Mouse (Mus musculus): ENCODE measurements around the gene Fkbp8.
A peak's percentile ranks its signal among the peaks of the same experiment; 100 is the strongest.

Fkbp8 gene

DNA sequence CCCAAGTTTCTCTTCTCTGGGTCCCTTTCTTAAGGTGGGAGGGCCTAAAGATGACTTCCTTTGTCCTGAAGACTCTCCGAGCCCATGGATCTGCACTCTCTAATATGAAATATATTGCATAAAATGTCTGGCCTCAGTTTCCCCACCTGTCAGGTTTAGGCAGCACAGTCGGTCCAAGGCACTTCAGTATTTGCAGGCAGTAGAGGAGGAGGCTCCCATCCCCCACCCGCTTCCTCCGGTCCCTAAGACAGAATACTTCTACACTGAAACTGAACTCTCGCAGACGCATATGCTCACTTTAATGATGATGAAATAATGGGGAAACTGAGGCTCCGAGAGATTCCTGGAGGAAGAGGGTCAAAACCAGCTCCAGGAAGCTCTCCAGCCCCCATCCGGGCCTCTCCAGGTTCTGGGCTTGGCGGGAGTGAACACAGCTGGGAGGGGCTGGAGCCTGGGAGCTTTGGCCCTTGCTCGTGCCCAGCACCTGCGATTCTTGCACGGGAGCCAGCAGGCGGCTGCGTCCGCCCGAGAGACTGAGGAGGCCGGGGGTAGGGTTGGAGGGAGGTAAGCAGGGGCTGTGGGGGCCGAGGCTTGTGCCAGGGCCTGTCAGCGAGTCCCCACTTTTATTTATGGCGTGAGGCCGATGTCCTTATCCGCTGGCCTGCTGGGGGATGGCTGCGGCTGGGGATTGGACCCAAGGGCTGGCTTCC lies 25.5 kb upstream of the Fkbp8 start:
- peak; percentile 27 for DNase-seq (ENCODE audit: low read depth, low spot score)

GRCm38 (mm10) chr8:70502540-70502939 lies 25.0 kb upstream of the Fkbp8 start:
- DNase-seq (ENCODE audit: low read depth, low spot score) = peak; percentile 14

DNA sequence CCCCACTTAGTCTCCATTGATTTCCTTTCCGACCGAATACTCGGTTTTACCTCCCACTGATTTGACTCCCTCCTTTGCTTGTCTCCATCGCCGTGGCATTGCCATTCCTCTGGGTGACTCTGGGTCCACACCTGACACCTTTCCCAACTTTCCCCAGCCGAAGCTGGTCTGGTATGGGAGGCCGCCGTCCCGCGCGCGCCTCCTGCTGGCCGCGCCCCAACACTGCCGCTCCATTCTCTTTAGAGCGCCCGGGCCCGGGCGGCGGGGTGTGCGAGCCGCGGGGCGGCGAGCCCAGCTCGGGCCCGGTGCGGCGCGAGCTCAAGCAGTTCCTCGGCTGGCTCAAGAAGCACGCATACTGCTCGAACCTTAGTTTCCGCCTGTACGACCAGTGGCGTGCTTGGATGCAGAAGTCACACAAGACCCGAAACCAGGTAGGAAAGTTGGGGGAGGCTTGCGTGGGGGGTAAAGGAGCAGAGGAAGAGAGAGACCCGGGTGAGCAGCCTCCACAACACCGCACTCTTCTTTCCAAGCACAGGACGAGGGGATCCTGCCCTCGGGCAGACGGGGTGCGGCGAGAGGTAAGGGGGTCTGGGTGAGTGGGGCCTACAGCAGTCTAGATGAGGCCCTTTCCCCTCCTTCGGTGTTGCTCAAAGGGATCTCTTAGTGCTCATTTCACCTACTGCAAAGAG lies 24.3 kb upstream of the Fkbp8 start:
- peak; percentile 72 for DNase-seq (ENCODE audit: low read depth, low spot score)

DNA sequence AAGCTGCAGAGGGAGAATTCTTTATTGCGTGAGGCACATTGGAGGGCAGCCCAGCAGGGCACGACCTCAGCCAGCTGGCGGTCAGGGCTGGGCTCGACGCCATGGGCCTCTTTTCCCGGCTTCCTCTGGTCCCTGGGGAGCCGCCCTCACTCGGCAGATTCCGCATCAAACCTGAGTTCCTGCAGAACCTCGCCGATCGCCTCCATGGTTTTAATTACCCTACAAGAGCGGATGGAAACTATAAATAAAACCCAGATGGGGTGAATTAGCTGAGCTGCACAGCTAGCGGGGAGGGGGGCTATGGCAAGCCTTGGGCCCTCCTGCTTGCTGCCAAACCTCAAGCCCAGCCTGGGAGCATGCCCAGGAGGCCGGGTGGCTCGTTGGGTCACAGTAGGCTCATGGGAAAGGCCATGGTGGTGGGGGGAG lies 23.2 kb upstream of the Fkbp8 start:
- DNase-seq (ENCODE audit: low read depth, low spot score) = no peak

GRCm38 (mm10) chr8:70504851-70505250 lies 22.7 kb upstream of the Fkbp8 start:
- DNase-seq (ENCODE audit: low read depth, low spot score) = peak; percentile 82

DNA sequence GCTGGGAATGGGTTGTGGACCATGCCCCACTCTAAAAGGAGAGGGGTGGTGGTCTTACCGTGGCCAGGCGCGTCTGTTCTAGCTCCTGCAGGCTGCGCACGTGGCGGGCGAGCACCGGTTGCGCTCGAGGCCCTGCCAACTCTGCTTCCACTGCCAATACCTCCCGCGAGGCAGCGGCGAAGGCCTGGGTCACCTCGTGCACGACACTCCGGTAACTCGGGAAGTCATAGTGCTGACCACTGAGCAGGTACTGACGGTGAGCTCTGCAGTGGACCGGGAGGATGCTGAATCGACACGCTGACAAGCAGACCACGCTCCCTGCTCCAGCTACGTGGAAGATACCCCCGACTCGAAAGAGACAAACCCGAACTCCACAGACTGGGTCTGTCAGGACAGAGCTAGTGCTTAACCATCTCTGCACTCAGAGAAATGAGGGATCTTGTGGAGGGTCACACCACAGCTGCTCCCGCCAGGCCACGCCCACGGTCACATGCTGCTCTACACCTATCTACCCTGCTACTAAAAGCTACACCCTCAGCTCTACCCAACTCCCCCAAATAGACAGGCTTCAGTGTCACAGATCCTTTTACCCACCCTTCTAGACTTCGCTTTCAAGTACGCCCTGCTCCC lies 21.7 kb upstream of the Fkbp8 start:
- no peak for DNase-seq (ENCODE audit: low read depth, low spot score)

DNA sequence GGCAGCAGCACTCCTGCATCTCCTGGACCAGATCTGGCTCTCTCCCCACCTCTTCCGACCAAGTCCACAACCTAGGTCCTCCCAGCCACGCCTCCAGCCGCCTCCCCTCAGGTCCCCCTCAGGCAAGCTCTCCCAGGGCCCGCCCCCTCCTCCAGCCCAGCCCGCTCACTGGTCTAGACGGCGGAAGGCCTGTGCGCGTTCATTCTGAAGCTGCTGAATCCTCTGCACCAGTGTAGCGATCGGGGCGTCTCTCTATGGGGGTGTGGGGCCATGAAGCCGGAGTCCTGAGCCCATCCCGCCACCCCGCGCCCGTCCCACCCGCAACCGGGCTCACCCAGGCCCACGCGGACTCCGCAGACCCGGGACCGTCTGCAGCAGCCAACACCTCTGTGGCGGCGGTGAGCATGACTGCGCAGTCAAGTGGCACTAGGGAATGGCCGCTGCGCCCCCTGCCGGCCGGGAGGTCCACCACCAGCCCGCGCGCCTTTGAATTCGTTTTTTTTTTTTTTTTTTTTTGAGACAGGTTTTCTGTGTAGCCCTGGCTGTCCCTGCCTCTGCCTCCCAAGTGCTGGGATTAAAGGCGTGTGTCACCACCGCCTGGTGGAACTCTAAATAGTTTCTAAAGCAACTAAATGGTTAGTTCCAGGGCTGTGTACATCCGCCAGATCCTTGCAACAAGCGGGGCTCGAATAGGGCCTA lies 21.0 kb upstream of the Fkbp8 start, which contains the start of gene Rex1bd:
Gene Rex1bd (minus strand): TSS at position 425 of the 699 bp plus-strand sequence.
- DNase-seq (ENCODE audit: low read depth, low spot score) = peak; percentile 99

DNA sequence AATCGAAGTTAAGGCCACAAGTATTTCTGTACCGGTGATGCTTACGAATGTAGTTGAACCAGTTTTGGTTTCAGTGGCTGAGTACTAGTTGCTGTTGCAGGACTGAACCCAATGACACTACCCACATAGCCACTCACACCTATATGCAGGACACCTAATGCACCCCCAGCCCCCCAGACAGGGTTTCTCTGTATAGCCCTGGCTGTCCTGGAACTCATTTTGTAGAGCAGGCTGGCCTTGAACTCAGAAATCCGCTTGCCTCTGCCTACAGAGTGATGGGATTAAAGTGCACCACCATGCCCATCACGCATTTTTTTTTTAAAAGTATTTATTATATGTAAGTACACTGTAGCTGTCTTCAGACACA lies 20.5 kb upstream of the Fkbp8 start:
- DNase-seq (ENCODE audit: low read depth, low spot score) = no peak

DNA sequence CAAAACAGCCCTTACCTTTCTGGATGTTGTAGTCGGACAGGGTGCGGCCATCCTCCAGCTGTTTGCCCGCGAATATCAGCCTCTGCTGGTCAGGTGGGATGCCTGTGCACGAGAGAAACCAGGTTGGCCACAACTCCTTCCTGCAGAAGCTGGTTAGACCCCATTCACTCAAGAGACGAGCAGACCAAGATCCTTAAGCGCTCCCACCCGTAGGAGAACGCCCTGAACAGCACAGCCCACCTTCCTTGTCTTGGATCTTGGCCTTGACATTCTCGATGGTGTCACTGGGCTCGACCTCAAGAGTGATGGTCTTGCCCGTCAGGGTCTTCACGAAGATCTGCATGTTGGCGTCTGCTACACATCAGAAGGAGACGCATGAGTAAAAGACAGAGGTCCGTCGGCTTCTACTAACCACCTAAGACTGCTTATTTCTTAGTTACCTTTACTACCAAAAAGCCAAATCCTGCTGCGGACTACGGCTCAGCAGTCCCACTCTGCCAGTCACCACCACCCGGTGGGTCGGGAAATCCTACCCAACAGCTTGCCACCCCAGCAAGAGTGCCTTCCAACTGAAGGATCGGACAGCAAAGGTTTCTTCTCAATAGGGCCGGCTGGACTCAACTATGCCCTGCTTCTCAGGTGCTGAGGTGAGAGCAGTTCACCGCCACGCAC lies 18.1 kb upstream of the Fkbp8 start:
- DNase-seq (ENCODE audit: low read depth, low spot score) = no peak

- DNase-seq (ENCODE audit: low read depth, low spot score) = peak; percentile 99
Observed at GRCm38 (mm10) chr8:70510228-70510915, 17.2 kb upstream of the Fkbp8 start, which contains the start of gene Uba52. Uba52 (minus strand) TSS chr8:70510801.

DNA sequence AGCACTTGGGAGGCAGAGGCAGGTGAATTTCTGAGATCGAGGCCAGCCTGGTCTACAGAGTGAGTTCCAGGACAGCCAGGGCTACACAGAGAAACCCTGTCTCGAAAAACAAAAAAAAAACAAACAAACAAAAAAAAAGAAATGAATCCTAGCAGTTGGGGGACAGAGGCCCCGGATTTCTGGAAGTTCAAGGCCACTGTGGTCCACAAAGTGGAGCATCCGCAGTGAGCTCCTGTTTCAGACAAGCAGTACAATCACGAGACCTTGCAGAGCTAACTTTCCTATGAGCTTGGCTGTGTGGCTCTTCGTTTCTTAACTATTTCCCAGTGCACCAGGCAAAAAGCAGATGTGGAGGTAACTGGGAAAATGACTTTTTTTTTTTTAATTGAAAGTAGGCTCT lies 16.4 kb upstream of the Fkbp8 start:
- DNase-seq (ENCODE audit: low read depth, low spot score) = peak; percentile 58

DNA sequence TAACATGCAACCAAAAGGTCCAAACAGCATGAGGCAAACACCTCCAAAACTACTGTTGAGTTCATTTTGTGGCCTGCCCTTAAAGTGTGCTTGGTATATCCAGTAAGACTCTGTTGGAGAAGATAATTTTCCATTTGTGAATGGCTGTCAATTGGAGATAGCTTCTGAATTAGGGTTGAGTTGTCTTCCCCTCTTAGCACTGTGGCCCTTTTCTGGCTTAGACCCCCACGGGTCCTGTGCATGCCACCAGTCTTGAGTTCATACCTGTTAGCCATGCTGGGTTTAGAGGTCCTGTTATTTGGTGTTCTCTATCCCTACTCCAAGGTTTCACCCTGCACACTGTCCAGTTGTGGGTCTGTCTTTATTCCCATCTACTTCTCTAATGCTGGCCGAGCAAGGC lies 15.8 kb upstream of the Fkbp8 start:
- DNase-seq (ENCODE audit: low read depth, low spot score) = no peak

- DNase-seq (ENCODE audit: low read depth, low spot score) = no peak
Observed at GRCm38 (mm10) chr8:70512253-70512903, 15.1 kb upstream of the Fkbp8 start.

GRCm38 (mm10) chr8:70513441-70513840 lies 14.1 kb upstream of the Fkbp8 start:
- DNase-seq (ENCODE audit: low read depth, low spot score) = no peak

- peak; percentile 74 for DNase-seq (ENCODE audit: low read depth, low spot score)
Observed at GRCm38 (mm10) chr8:70517940-70518643, 9.4 kb upstream of the Fkbp8 start.

GRCm38 (mm10) chr8:70519043-70519442 lies 8.5 kb upstream of the Fkbp8 start:
- no peak for DNase-seq (ENCODE audit: low read depth, low spot score)

- no peak for DNase-seq (ENCODE audit: low read depth, low spot score)
Observed at GRCm38 (mm10) chr8:70519606-70520005, 7.9 kb upstream of the Fkbp8 start.

- DNase-seq (ENCODE audit: low read depth, low spot score) = peak; percentile 100
Observed at GRCm38 (mm10) chr8:70522592-70523403, 4.7 kb upstream of the Fkbp8 start.

GRCm38 (mm10) chr8:70527111-70527511 lies 413 bp upstream of the Fkbp8 start:
- DNase-seq (ENCODE audit: low read depth, low spot score) = no peak

All from ES-CJ7 (cell line).